Mouse (Mus musculus) neural tube, embryonic 10.5 days (tissue): ENCODE data around the gene Tulp3.
A peak's percentile ranks its signal among the peaks of the same experiment; 100 is the strongest.

Experiments used
- DNase-seq: peaks from one replicate; pipeline ENCODE4 v3.0.0-alpha.2; 2017; ENCODE audit warnings: low spot score; ENCODE audit errors: extremely low spot score

Gene Tulp3

DNA sequence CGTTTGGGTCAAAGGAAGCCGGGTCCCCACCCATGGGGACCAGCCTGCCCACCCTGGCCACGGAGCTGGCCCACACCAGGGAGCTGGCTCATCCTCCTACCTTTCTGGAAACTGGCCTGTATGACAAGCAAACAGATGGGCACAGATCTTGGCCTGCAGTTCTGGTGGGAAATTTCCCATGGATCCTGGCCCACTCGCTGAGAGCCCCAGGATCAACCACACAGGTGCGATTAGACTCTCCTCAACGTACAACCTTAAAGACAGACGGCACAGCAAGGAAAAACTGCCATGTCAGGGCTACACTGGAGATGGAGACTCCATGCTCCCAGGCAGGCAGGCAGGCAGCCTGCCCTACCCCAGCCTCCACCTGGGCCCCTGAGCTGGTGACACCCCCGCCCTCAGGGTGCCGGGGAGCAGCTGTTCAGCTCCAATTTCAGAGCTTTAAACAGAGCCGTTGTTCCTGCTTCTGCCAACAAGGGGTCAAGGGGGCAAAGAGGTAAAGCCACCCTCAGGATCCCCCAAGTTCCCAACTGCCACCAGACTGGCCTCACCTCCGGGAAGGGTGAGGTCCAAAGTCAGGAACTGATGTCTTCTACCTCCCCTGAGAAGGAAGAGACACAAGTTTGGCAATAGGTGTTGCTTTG is 58.8 kb downstream of the Tulp3 start:
- no peak for DNase-seq

GRCm38 (mm10) chr6:128295876-128296749 is 59.5 kb downstream of the Tulp3 start:
- no peak for DNase-seq

DNA sequence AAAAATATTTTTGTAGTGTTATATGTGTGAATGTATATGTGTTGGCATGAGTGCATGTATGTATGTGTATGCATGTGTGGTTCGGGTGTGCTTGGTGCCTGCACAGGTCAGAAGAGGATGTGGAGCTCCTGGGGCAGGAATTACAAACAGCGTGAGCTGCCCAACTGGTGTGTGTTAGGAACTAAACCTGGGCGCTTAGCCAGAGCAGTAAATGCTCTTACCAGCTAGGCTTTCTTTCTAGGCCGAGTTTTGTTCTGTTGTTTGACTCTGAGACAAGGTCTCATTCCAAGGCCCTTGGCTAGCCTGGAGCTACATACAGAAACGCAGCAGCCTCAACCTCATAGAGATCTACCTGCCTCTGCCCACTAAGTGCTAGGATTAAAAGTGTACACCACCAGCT is 64.4 kb downstream of the Tulp3 start:
- DNase-seq: no peak

GRCm38 (mm10) chr6:128288681-128289080 is 67.0 kb downstream of the Tulp3 start:
- DNase-seq: no peak

DNA sequence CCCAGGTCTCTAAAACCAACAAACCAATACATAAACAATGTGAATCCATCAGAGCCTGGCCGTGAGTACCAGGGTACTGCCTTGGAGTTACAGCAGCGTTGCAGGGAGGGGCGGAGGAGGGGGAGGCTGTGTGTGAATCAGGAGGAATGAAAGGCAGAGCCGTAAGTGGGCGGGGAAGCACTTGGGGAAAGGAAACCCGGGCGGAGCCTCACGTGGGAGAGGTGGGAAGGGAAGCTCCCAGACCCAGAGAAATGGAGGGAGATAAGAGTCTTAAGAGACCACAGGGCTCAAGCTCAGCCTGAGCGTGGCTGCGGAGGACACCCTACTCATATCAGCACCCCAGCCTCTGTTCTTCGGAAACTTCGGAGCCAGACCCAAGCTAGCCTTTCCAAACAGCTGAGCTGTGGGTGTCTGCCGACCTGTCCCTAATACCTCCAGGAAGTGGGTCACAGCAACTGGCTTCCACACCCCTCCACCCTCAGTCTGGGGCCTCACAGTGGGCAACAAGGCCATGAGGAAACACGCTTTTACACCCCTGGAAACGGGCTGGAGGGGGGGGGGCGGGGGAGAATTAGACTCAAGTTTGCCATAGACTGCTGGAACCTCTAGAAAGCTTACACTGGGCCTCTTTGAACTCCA is 69.7 kb downstream of the Tulp3 start:
- DNase-seq: peak; percentile 60

GRCm38 (mm10) chr6:128282126-128282525 is 73.5 kb downstream of the Tulp3 start:
- no peak for DNase-seq

DNA sequence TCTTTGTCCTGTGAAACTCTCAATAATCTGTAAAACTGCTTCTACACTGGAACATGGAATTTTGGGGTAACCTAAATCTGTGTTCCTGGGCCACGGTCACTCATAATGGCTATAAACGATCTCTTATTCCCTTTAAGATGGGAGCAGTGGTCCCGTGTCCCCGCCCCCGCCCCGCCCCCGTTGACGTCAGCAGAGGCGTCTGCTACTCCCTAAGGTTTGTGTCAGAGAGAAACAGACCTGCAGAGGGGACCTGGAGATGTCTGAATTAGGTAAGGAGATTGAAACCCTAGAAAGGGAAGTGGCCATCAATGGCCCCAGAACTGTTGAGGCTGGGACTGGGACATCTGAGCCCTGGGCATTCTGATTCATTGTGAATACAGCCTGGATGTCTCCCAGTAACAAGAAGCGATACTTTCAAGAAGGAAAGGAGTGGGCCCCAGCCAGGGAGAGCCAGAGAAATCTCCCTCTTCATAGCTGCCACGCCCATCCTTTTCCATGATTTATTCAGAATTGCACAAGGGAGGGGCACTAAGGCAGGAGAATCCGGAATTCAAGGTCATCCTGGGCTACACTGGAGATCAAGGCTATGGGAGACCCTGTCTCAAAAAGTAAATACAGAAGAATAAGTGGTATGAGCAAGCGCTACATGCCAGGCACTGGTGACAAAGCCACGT is 75.0 kb downstream of the Tulp3 start:
- DNase-seq: no peak

GRCm38 (mm10) chr6:128279608-128280007 is 76.0 kb downstream of the Tulp3 start:
- peak; percentile 48 for DNase-seq

- no peak for DNase-seq
Observed at GRCm38 (mm10) chr6:128279099-128279498, 76.6 kb downstream of the Tulp3 start.

DNA sequence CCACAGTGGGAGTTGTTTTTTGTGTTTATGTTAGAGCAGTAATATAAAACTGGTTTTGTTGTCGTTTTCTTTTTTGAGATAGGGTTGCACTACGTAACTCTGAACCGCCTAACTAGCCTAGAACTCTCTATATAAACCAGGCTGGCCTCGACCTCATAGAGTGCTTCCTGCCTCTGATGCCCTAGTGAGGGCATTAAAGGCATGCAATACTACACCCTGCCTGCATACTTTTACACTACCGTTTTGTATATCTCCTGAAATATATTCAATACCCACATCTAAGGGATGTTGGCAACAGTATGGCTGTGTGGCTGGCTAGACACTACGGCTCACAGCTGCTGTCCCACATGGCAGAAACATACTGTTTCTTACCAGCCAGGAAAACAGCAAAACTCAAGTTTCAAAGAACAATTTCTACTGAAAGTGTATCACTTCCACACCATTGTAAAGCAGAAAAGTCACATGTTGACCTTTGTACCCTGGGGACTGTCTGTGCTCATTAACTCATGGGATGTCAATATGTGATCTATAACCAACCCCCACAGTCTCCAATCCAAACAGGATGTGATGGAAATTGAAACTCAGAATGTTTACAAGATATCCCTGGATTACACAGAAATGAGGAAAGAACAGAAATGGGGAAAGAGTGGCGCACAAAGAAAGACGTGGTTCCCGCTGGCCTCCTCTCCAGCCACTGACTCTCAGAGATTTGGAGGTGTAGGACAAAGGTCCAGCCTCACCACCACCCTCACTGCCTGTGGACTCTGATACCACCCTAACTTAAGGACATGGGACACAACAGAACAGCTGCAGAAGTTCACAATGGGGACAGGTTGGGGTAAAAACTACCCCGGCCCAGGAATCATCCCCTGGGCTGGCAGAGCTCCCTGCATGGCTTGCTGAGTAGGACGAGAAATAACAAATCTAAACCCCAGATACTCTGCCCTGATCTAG is 78.2 kb downstream of the Tulp3 start:
- DNase-seq: no peak

- no peak for DNase-seq
Observed at GRCm38 (mm10) chr6:128276349-128276748, 79.3 kb downstream of the Tulp3 start.

DNA sequence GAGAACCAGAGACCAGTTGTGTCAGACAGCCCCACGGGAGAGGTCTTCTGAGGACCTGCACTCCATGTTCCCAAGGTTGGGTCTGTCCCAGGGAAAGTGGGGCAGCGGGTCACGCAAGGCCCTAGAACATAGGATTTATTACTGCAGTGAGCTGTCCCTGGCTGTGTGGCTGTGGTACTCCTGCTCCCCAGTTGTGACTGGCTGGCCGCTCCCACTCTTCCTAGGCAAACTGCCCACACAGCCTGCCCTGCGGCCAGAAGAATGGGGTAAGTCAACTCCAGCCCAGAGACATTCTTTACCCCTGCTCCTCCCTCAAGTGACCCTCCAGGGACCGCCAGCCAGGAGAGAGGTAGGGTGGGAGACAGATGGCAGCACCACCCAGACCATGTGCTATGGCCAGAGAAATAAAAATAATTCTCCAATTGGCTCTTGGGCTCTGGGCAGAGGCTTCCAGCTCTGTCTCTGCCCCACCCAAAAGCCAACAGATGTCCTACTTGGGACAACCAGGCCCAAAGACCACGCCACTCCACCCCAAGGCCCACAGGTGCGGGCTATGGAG is 80.1 kb downstream of the Tulp3 start:
- DNase-seq: no peak

DNA sequence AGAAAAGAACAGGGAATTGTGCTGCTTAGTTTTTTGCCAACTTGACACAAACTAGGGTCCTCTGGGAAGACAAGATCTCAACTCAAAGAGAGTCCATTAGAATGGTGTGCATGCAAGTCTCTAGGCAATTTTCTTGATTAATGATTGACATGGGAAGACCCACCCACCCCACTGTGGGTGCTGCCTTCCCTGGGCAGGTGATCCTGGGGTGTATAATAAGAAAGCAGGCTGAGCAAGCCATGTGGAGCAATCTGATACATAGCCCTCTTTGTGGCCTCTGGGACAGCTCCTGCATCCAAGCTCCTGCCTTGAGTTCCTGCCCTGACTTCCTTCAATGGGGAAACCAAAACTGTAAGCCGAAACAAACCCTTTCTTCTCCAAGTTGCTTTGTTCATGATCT is 82.1 kb downstream of the Tulp3 start:
- DNase-seq: no peak

DNA sequence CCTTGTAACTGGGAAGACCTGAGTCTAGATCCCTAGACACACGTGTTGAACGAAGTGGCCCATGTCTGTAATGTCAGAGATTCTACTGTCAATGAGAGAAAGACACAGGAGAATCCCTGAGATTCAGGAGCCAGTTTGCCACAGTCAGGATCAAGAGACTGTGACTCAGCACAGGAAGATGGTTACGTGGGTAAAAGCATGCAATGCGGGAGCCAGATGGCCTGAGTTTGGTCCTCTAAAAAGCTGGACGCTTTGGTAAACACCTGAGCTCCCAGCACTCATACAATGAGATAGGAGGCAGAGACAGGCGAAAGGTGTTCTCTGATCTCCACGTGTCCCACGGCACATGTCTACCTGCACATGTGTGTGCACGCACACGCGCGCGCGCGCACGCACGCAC is 82.9 kb downstream of the Tulp3 start:
- no peak for DNase-seq
